Mouse (Mus musculus) hematopoietic stem cell, adult 5-6 weeks (primary cell): Measurements from ENCODE around the gene Nr1h4. TPM values are rescaled to one million over a fixed set of nuclear protein-coding genes. Genes with fewer than 3 reads are reported as not detected.

Experiments used
- ATAC-seq, 2 experiments: fragments of 125-278 bp in 1 of 2; replicated peaks in 1 of 2; 2 replicates each; pipeline ENCODE4 v1.8.0; 2016 to 2017; ENCODE audit warnings: inconsistent platforms in 2 of 2, mild to moderate bottlenecking in 2 of 2, moderate number of reproducible peaks in 2 of 2, low read depth in 1 of 2, moderate TSS enrichment in 1 of 2; ENCODE audit not compliant: low FRiP score in 2 of 2, poor library complexity in 2 of 2, severe bottlenecking in 2 of 2, insufficient read depth in 1 of 2, low TSS enrichment in 1 of 2
- total RNA-seq: library from RNA; stranded (forward); fragments of 172-1452, 232-1000 nt; gene quantifications from 2 replicates; pipeline ENCODE4 v1.2.3, GENCODE M21; 2017

Gene Nr1h4
- total RNA-seq, 1 experiment from 2014 or later: not detected

- ATAC-seq: peak in 1 of 2 experiments; percentile 48; a peak in 1 of 4 replicates
These were observed 110.8 kb downstream of the Nr1h4 start for GRCm38 (mm10) chr10:89422504-89423158.

- no peak for ATAC-seq
These were observed 115.4 kb downstream of the Nr1h4 start for GRCm38 (mm10) chr10:89417966-89418365.

- ATAC-seq: peak; percentile 93 to 94
These were observed 117.9 kb downstream of the Nr1h4 start for GRCm38 (mm10) chr10:89415478-89415877.

- peak; percentile 22 to 32; a peak in 2 of 4 replicates for ATAC-seq
These were observed 125.8 kb downstream of the Nr1h4 start for GRCm38 (mm10) chr10:89407551-89407950.

GRCm38 (mm10) chr10:89406733-89407484 lies 126.5 kb downstream of the Nr1h4 start:
- peak; percentile 42; a peak in 2 of 4 replicates for ATAC-seq

GRCm38 (mm10) chr10:89404936-89405335 lies 128.4 kb downstream of the Nr1h4 start:
- no peak for ATAC-seq

Other genes starting within 250 kb of the Nr1h4 start
- not detected in 2 replicates for gene Ano4, start 188.8 kb downstream of the Nr1h4 start, total RNA-seq
- 20.1 and 24.8 TPM in 2 replicates for gene Gas2l3, start 89.6 kb downstream of the Nr1h4 start, total RNA-seq
- 0.44 TPM in 1 of 2 replicates, not detected in the other for gene Slc17a8, start 87.7 kb upstream of the Nr1h4 start, total RNA-seq
- 36.1 and 37.8 TPM in 2 replicates for gene Scyl2, start 152.7 kb upstream of the Nr1h4 start, total RNA-seq
- gene Actr6, start 198.7 kb upstream of the Nr1h4 start, total RNA-seq: 16.1 and 21.8 TPM in 2 replicates
- 25.9 and 27.4 TPM in 2 replicates for gene Uhrf1bp1l, start 211.4 kb upstream of the Nr1h4 start, total RNA-seq